ENCODE assay signal across 11 mouse cellular contexts in the genomic region with DNA sequence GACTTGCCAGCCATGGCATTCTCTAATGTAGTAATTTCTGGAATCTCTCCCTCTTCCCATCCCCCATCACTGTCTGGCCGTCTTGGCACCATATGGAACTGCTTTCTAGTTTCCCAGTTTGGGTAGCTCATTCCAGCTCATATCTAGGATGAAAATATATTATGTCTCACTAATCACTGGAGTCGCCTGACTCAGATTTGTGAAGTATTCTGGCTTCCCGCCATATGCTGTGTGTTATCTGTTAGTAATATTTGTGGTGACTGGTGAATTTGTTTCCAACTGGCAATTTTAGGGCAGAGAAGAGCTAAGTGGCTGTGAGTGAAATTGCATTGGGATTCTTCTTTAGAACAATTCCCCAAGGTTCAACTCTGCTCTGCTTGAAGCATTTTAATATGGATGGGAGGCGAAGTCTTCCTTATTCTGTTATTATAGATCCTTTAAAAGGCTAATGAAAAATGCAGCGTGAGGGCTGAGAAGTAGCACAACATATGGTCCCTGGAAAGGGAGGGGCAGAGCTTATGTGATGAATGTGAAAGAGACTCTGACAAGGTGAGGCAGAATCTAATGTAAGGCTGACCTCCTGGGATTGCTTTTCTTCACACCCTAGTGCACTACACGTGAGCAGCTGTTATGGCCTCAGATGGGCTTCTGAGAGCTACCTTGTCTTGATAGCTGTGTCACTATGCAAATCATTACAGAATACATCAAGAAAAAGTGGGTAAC.
DNase-seq lines count a peak whose midpoint lies in the region; ATAC-seq and TF ChIP-seq lines count a peak whose summit lies in the region.
"Had no signal": no experiment of that assay in that cellular context is flagged by ENCODE, and none has a peak within 500 bp of the region (broad histone marks: within the 10 kb centered on the region; RNA-seq: fewer than 3 reads in every experiment).

No protein-coding gene starts in this region.

- no peaks in the 10 kb centered on the region for H3K27me3 ChIP-seq in limb, embryonic 14.5 days (ENCODE audit: control insufficient read depth, insufficient read depth, low read length)
- no peaks in the 10 kb centered on the region for H3K27me3 ChIP-seq in limb, embryonic 10.5 days (ENCODE audit: low read depth, poor library complexity, severe bottlenecking)
- H3K27me3 ChIP-seq in forebrain, embryonic 15.5 days, result no peaks in the 10 kb centered on the region
- H3K27me3 ChIP-seq: embryonic facial prominence, embryonic 15.5 days had no signal

- no peak for ATAC-seq in limb, embryonic 14.5 days (ENCODE audit: low FRiP score, low read depth)
- ATAC-seq in forebrain, embryonic 15.5 days (replicated peaks), result peak; percentile 95
- ATAC-seq: intestine, embryonic 16.5 days had no signal

- no peaks in the 10 kb centered on the region for H3K4me1 ChIP-seq in limb, embryonic 14.5 days (ENCODE audit: control insufficient read depth, insufficient read depth, low read length)
- peaks cover 9% of the 10 kb centered on the region for H3K4me1 ChIP-seq in limb, embryonic 10.5 days
- peaks cover 10% of the 10 kb centered on the region; the same call in 1 of the 2 replicates for H3K4me1 ChIP-seq in forebrain, embryonic 15.5 days
- H3K4me1 ChIP-seq: embryonic facial prominence, embryonic 15.5 days had no signal

- H3K9me3 ChIP-seq in limb, embryonic 14.5 days (ENCODE audit: control insufficient read depth, low read length), result no peaks in the 10 kb centered on the region
- H3K9me3 ChIP-seq in limb, embryonic 10.5 days (replicated peaks), result no peaks in the 10 kb centered on the region
- no peaks in the 10 kb centered on the region for H3K9me3 ChIP-seq in forebrain, embryonic 15.5 days
- H3K9me3 ChIP-seq: embryonic facial prominence, embryonic 15.5 days had no signal

- whole genome bisulfite sequencing in limb, embryonic 14.5 days, result 45% methylated on average over 6 of the region's 6 CpGs
- WGBS in limb, embryonic 10.5 days, result 57% methylated on average over 6 of the region's 6 CpGs
- 43% methylated on average over 6 of the region's 6 CpGs for WGBS in forebrain, embryonic 15.5 days

- H3K27ac ChIP-seq in limb, embryonic 14.5 days (replicated peaks; ENCODE audit: low read depth, low read length), result no peak overlapping the region
- no peak overlapping the region for H3K27ac ChIP-seq in limb, embryonic 10.5 days
- peak overlapping the region; percentile 59 for H3K27ac ChIP-seq in forebrain, embryonic 15.5 days (replicated peaks)
- H3K27ac ChIP-seq: embryonic facial prominence, embryonic 15.5 days had no signal

- H3K4me2 ChIP-seq in limb, embryonic 14.5 days (replicated peaks; ENCODE audit: low read depth, low read length, severe bottlenecking), result no peak overlapping the region
- no peak overlapping the region for H3K4me2 ChIP-seq in forebrain, embryonic 15.5 days (replicated peaks)
- H3K4me2 ChIP-seq: embryonic facial prominence, embryonic 15.5 days had no signal

- DNase-seq in limb, embryonic 14.5 days (ENCODE audit: low spot score), result peak; percentile 36
- no peak for DNase-seq in limb, embryonic 10.5 days (ENCODE audit: low spot score)
- DNase-seq in brain, embryonic 18.5 days (ENCODE audit: low read depth, low spot score), result peak; percentile 50
- peak; percentile 13 to 51 for DNase-seq in layer of hippocampus, postnatal 14 days (ENCODE audit: low spot score in 2 of 2)
- no peak for DNase-seq in gastrocnemius, adult 18-20 months (ENCODE audit: low spot score)
- DNase-seq in ovary, postnatal 36 days (ENCODE audit: low spot score), result no peak
- no peak for DNase-seq in testis, postnatal 14 days (ENCODE audit: low spot score)
- DNase-seq: lung, adult 2 months had no signal

- H3K36me3 ChIP-seq in limb, embryonic 14.5 days (ENCODE audit: control insufficient read depth, insufficient read depth, low read length), result no peaks in the 10 kb centered on the region
- no peaks in the 10 kb centered on the region for H3K36me3 ChIP-seq in limb, embryonic 10.5 days
- no peaks in the 10 kb centered on the region for H3K36me3 ChIP-seq in forebrain, embryonic 15.5 days
- H3K36me3 ChIP-seq: embryonic facial prominence, embryonic 15.5 days had no signal

- H3K9ac ChIP-seq in limb, embryonic 14.5 days (ENCODE audit: low read depth, low read length, severe bottlenecking), result no peak overlapping the region
- no peak overlapping the region for H3K9ac ChIP-seq in forebrain, embryonic 15.5 days (replicated peaks)
- H3K9ac ChIP-seq: embryonic facial prominence, embryonic 15.5 days had no signal

- no peak overlapping the region for H3K4me3 ChIP-seq in limb, embryonic 14.5 days (replicated peaks; ENCODE audit: low read length)
- H3K4me3 ChIP-seq in limb, embryonic 10.5 days, result no peak overlapping the region
- no peak overlapping the region for H3K4me3 ChIP-seq in forebrain, embryonic 15.5 days
- H3K4me3 ChIP-seq: embryonic facial prominence, embryonic 15.5 days had no signal

- no peak for TF ChIP-seq POLR2A in limb, embryonic 14.5 days (IDR thresholded peaks at IDR 0.05; ENCODE audit: borderline replicate concordance, extremely low read depth, insufficient read depth, insufficient read length)

Comparison
In these comparisons a context has a peak if more than half of its experiments do, and no peak if none do; other contexts are left out.
1. DNase-seq: peak in limb, embryonic 14.5 days (single experiment), brain, embryonic 18.5 days (single experiment) and layer of hippocampus, postnatal 14 days (2 of 2); none in limb, embryonic 10.5 days (single experiment), gastrocnemius, adult 18-20 months (single experiment), ovary, postnatal 36 days (single experiment) and testis, postnatal 14 days (single experiment).